Mouse (Mus musculus) MEL (cell line): ENCODE measurements at regions not wholly inside any gene's neighbourhood (a gene's known extent, or its start where the extent isn't known, plus 50 kb on each side); places are given as distances from the start of the nearest gene placed in this dataset.

ENCODE experiments used
- DNase-seq: peaks from one replicate; pipeline ENCODE4 v3.0.0; 2011; ENCODE audit warnings: low read depth, low spot score
- H3K27ac ChIP-seq: 2 replicates; pipeline ENCODE4 v1.5.1; 2012; ENCODE audit warnings: low read depth, mild to moderate bottlenecking, control low read depth, low read length, moderate library complexity; ENCODE audit not compliant: control insufficient read depth
- H3K27me3 ChIP-seq, 2 experiments: fragments of 150-350 bp in 1 of 2; sonication (generic) in 1 of 2; 2 replicates each; pipeline ENCODE4 v1.6.1; 2012; ENCODE audit warnings: low read length in 2 of 2, mild to moderate bottlenecking in 2 of 2, improper control_type of control experiment in 1 of 2, moderate library complexity in 1 of 2; ENCODE audit not compliant: insufficient read depth in 2 of 2, control insufficient read depth in 1 of 2
- H3K36me3 ChIP-seq, 2 experiments: 2 replicates each; pipeline ENCODE4 v1.6.1; 2012 to 2014; ENCODE audit warnings: low read length in 2 of 2, improper control_type of control experiment in 1 of 2, inconsistent platforms in 1 of 2, mild to moderate bottlenecking in 1 of 2; ENCODE audit not compliant: insufficient read depth in 2 of 2, control insufficient read depth in 1 of 2
- H3K4me1 ChIP-seq, 2 experiments: fragments of 150-350 bp in 1 of 2; sonication (generic) in 1 of 2; 2 replicates each; pipeline ENCODE4 v1.6.1; 2012; ENCODE audit warnings: low read length in 2 of 2, improper control_type of control experiment in 1 of 2, mild to moderate bottlenecking in 1 of 2; ENCODE audit not compliant: insufficient read depth in 2 of 2, control insufficient read depth in 1 of 2
- H3K4me3 ChIP-seq, 2 experiments: fragments of 150-350 bp in 1 of 2; sonication (generic) in 1 of 2; 2 replicates each; pipeline ENCODE4 v1.5.1; 2012; ENCODE audit warnings: low read depth in 2 of 2, low read length in 2 of 2, mild to moderate bottlenecking in 2 of 2, moderate library complexity in 2 of 2, control low read depth in 1 of 2, improper control_type of control experiment in 1 of 2; ENCODE audit not compliant: control insufficient read depth in 1 of 2, insufficient read depth in 1 of 2
- H3K79me2 ChIP-seq: 2 replicates; pipeline ENCODE4 v1.6.1; 2012; ENCODE audit warnings: mild to moderate bottlenecking, low read length, moderate library complexity; ENCODE audit not compliant: control insufficient read depth, poor library complexity, insufficient read depth
- H3K9ac ChIP-seq: 2 replicates; pipeline ENCODE4 v1.6.1; 2012; ENCODE audit warnings: low read depth, mild to moderate bottlenecking, control low read depth, low read length, moderate library complexity; ENCODE audit not compliant: control insufficient read depth, poor library complexity, severe bottlenecking
- H3K9me3 ChIP-seq: fragments of 150-350 bp; sonication (generic); replicated peaks from 2 replicates; pipeline ENCODE4 v1.6.1; 2012; ENCODE audit warnings: mild to moderate bottlenecking, low read length, improper control_type of control experiment, moderate library complexity; ENCODE audit not compliant: insufficient read depth
- BHLHE40 ChIP-seq: IDR thresholded peaks from 2 replicates; pipeline ENCODE4 v1.6.1; 2012; ENCODE audit warnings: low read depth, mild to moderate bottlenecking, inconsistent platforms, low read length, improper control_type of control experiment, borderline replicate concordance
- CHD1 ChIP-seq: IDR thresholded peaks from 2 replicates; pipeline ENCODE4 v1.6.1; 2012; ENCODE audit warnings: low read depth, mild to moderate bottlenecking, inconsistent platforms, low read length, improper control_type of control experiment
- CTCF ChIP-seq, 3 experiments: IDR thresholded peaks in 2 of 3; conservative IDR thresholded peaks in 1 of 3; 2 replicates each; pipeline ENCODE4 v1.5.1; 2011 to 2012; ENCODE audit warnings: low read length in 3 of 3, low read depth in 2 of 3, mild to moderate bottlenecking in 2 of 3, improper control_type of control experiment in 1 of 3, inconsistent platforms in 1 of 3, mixed read lengths in 1 of 3, moderate library complexity in 1 of 3; ENCODE audit not compliant: control insufficient read depth in 1 of 3, insufficient read depth in 1 of 3, poor library complexity in 1 of 3, severe bottlenecking in 1 of 3
- E2F4 ChIP-seq: IDR thresholded peaks from 2 replicates; pipeline ENCODE4 v1.6.1; 2011; ENCODE audit warnings: low read depth, low read length, improper control_type of control experiment, borderline replicate concordance
- EP300 ChIP-seq, 2 experiments: IDR thresholded peaks; 2 replicates each; pipeline ENCODE4 v1.6.1; 2011; ENCODE audit warnings: improper control_type of control experiment in 2 of 2, low read length in 2 of 2, low read depth in 1 of 2, mild to moderate bottlenecking in 1 of 2
- ETS1 ChIP-seq: IDR thresholded peaks from 2 replicates; pipeline ENCODE4 v1.6.1; 2012; ENCODE audit warnings: low read depth, mild to moderate bottlenecking, inconsistent platforms, low read length, improper control_type of control experiment, moderate library complexity
- KAT2A ChIP-seq: conservative IDR thresholded peaks from 2 replicates; pipeline ENCODE4 v1.6.1; 2012; ENCODE audit warnings: low read depth, low read length, improper control_type of control experiment, inconsistent platforms
- MAFK ChIP-seq: IDR thresholded peaks from 2 replicates; pipeline ENCODE4 v1.6.1; 2011; ENCODE audit warnings: low read depth, mild to moderate bottlenecking, low read length, improper control_type of control experiment, borderline replicate concordance
- MAX ChIP-seq: IDR thresholded peaks from 2 replicates; pipeline ENCODE4 v1.6.1; 2011; ENCODE audit warnings: low read length, improper control_type of control experiment
- MXI1 ChIP-seq: IDR thresholded peaks from 2 replicates; pipeline ENCODE4 v1.6.1; 2011; ENCODE audit warnings: mild to moderate bottlenecking, low read depth, low read length, improper control_type of control experiment
- NELFE ChIP-seq: IDR thresholded peaks from 2 replicates; pipeline ENCODE4 v1.6.1; 2011; ENCODE audit warnings: low read depth, low read length, improper control_type of control experiment
- POLR2A ChIP-seq, 2 experiments: IDR thresholded peaks; 2 replicates each; pipeline ENCODE4 v1.6.1; 2011 to 2012; ENCODE audit warnings: low read length in 2 of 2, mild to moderate bottlenecking in 2 of 2, control low read depth in 1 of 2, improper control_type of control experiment in 1 of 2, low read depth in 1 of 2, moderate library complexity in 1 of 2; ENCODE audit not compliant: control insufficient read depth in 1 of 2, insufficient read depth in 1 of 2, poor library complexity in 1 of 2
- SIN3A ChIP-seq: IDR thresholded peaks from 2 replicates; pipeline ENCODE4 v1.6.1; 2012; ENCODE audit warnings: low read length, improper control_type of control experiment, inconsistent platforms
- TAL1 ChIP-seq: IDR thresholded peaks from 2 replicates; pipeline ENCODE4 v1.6.1; 2012; ENCODE audit warnings: mild to moderate bottlenecking, inconsistent platforms, low read length, moderate library complexity, mixed read lengths
- TBP ChIP-seq: IDR thresholded peaks from 2 replicates; pipeline ENCODE4 v1.8.0; 2011; ENCODE audit warnings: low read depth, low read length, improper control_type of control experiment
- TCF12 ChIP-seq: IDR thresholded peaks from 2 replicates; pipeline ENCODE4 v1.6.1; 2014; ENCODE audit warnings: low read depth, mild to moderate bottlenecking, inconsistent platforms, low read length, improper control_type of control experiment, moderate library complexity
- UBTF ChIP-seq: IDR thresholded peaks from 2 replicates; pipeline ENCODE4 v1.6.1; 2012; ENCODE audit warnings: low read depth, mild to moderate bottlenecking, inconsistent platforms, low read length, improper control_type of control experiment, moderate library complexity, borderline replicate concordance; ENCODE audit not compliant: insufficient read depth
- ZKSCAN1 ChIP-seq: IDR thresholded peaks from 2 replicates; pipeline ENCODE4 v1.6.1; 2012; ENCODE audit warnings: low read depth, mild to moderate bottlenecking, inconsistent platforms, low read length, improper control_type of control experiment, moderate library complexity
- ZNF384 ChIP-seq: IDR thresholded peaks from 2 replicates; pipeline ENCODE4 v1.6.1; 2012; ENCODE audit warnings: low read depth, mild to moderate bottlenecking, inconsistent platforms, low read length, improper control_type of control experiment

- H3K4me1 ChIP-seq, result no peaks in the 10 kb centered on the region
- no peak overlapping the region for H3K4me3 ChIP-seq
- no peaks in the 10 kb centered on the region for H3K79me2 ChIP-seq
- no peak overlapping the region for H3K27ac ChIP-seq
- H3K9me3 ChIP-seq, result no peaks in the 10 kb centered on the region
- TF ChIP-seq CHD1, result no peak
- TF ChIP-seq KAT2A, result no peak
- no peak for TF ChIP-seq POLR2A (IDR thresholded peaks at IDR 0.05; ENCODE audit: control insufficient read depth in 1 of 2, insufficient read depth in 1 of 2, low read depth in 1 of 2, low read length in 2 of 2, poor library complexity in 1 of 2)
- TF ChIP-seq TAL1, result no peak
- no peak for TF ChIP-seq ETS1
- no peak for TF ChIP-seq MXI1
- TF ChIP-seq CTCF (IDR thresholded peaks at IDR 0.05 in 2 of 3, conservative IDR thresholded peaks at IDR 0.05 in 1 of 3; ENCODE audit: control insufficient read depth in 1 of 3, insufficient read depth in 1 of 3, low read depth in 2 of 3, low read length in 3 of 3, poor library complexity in 1 of 3, severe bottlenecking in 1 of 3), result no peak
- no peak for DNase-seq
- peaks cover 5% of the 10 kb centered on the region in 2 experiments for H3K27me3 ChIP-seq
- H3K9ac ChIP-seq, result no peak overlapping the region
- H3K36me3 ChIP-seq, result no peaks in the 10 kb centered on the region
Measured at GRCm38 (mm10) chr1:152273430-152273829, 113.1 kb downstream of the Tsen15 start.

GRCm38 (mm10) chr1:152269936-152270702 is 116.4 kb downstream of the Tsen15 start:
- no peak overlapping the region for H3K27ac ChIP-seq
- no peak for DNase-seq
- TF ChIP-seq TCF12 (no peak), MAX (no peak), BHLHE40 (no peak), NELFE (no peak), TBP (no peak), CTCF (IDR thresholded peaks at IDR 0.05 in 2 of 3, conservative IDR thresholded peaks at IDR 0.05 in 1 of 3; ENCODE audit: control insufficient read depth in 1 of 3, insufficient read depth in 1 of 3, low read depth in 2 of 3, low read length in 3 of 3, poor library complexity in 1 of 3, severe bottlenecking in 1 of 3) (no peak), ZNF384 (no peak), MXI1 (no peak), ZKSCAN1 (no peak), UBTF (no peak), EP300 (IDR thresholded peaks at IDR 0.05; ENCODE audit: low read depth in 1 of 2, low read length in 2 of 2) (no peak), MAFK (no peak), E2F4 (no peak), SIN3A (no peak), POLR2A (IDR thresholded peaks at IDR 0.05; ENCODE audit: control insufficient read depth in 1 of 2, insufficient read depth in 1 of 2, low read depth in 1 of 2, low read length in 2 of 2, poor library complexity in 1 of 2) (no peak)
- no peak overlapping the region for H3K4me3 ChIP-seq
- peaks cover 4 to 5% of the 10 kb centered on the region in 2 experiments; a peak in 3 of 4 replicates for H3K27me3 ChIP-seq
- no peak overlapping the region for H3K9ac ChIP-seq
- H3K79me2 ChIP-seq, result no peaks in the 10 kb centered on the region
- H3K36me3 ChIP-seq, result no peaks in the 10 kb centered on the region
- H3K4me1 ChIP-seq, result no peaks in the 10 kb centered on the region
- no peaks in the 10 kb centered on the region for H3K9me3 ChIP-seq
